ENCODE assay signal across 26 mouse cellular contexts in genomic region chr1:91407819-91408218, GRCm38 (mm10). TPM values are rescaled to one million over a fixed set of nuclear protein-coding genes. Genes with fewer than 3 reads are reported as not detected.
DNase-seq lines count a peak whose midpoint lies in the region; ATAC-seq and TF ChIP-seq lines count a peak whose summit lies in the region.
"Had no signal": no experiment of that assay in that cellular context is flagged by ENCODE, and none has a peak within 500 bp of the region (broad histone marks: within the 10 kb centered on the region; RNA-seq: fewer than 3 reads in every experiment).

No protein-coding gene starts in this region.

- no peak overlapping the region for H3K4me3 ChIP-seq in gastrocnemius, adult 2 months
- H3K4me3 ChIP-seq in testis, adult 2 months (ENCODE audit: control insufficient read depth, low read depth, low read length), result peak overlapping the region; percentile 62
- H3K4me3 ChIP-seq: embryonic facial prominence, embryonic 10.5 days; embryonic facial prominence, embryonic 12.5 days; forebrain, embryonic 13.5 days; forebrain, embryonic 15.5 days had no signal

- no peak for TF ChIP-seq CTCF in gastrocnemius, adult 2 months (IDR thresholded peaks at IDR 0.05)
- TF ChIP-seq CTCF in testis, adult 2 months (IDR thresholded peaks at IDR 0.05; ENCODE audit: control insufficient read depth, insufficient read depth, insufficient replicate concordance, low read depth, low read length), result no peak

- H3K4me1 ChIP-seq in testis, adult 2 months (ENCODE audit: control insufficient read depth, insufficient read depth, low read length), result peaks cover 15% of the 10 kb centered on the region

- no peaks in the 10 kb centered on the region for H3K27me3 ChIP-seq in testis, adult 2 months (ENCODE audit: control insufficient read depth, insufficient read depth, low read length)
- H3K27me3 ChIP-seq: CH12.LX; forebrain, embryonic 15.5 days; Patski had no signal

- ATAC-seq in cerebellum, adult (ENCODE audit: insufficient number of reproducible peaks, low FRiP score, low TSS enrichment), result no peak
- ATAC-seq: activated CD4-positive, CD25-positive, alpha-beta regulatory T cell, adult 4 months; CD4-positive, CD25-positive, alpha-beta regulatory T cell, adult 4 months; forebrain, embryonic 13.5 days; forebrain, embryonic 15.5 days; forebrain, postnatal 0 days; Patski had no signal

- peak; percentile 37 for DNase-seq in cerebellum, adult 9-11 months
- DNase-seq in gastrocnemius, adult 2 months, result peak; percentile 52
- no peak for DNase-seq in gastrocnemius, postnatal 14 days
- no peak for DNase-seq in testis, postnatal 14 days (ENCODE audit: low spot score)
- DNase-seq: adrenal gland, adult 8-10 months; adrenal gland, postnatal 14 days; adrenal gland, postnatal 36 days; B cell, adult 2 months; cerebellum, adult 11 months; cerebellum, adult 18-20 months; cerebellum, adult 8-10 months; cerebellum, postnatal 10 days; cerebellum, postnatal 25 days; forebrain, postnatal 0 days had no signal

- H3K36me3 ChIP-seq in testis, adult 2 months (ENCODE audit: control insufficient read depth, insufficient read depth, low read length), result no peaks in the 10 kb centered on the region
- H3K36me3 ChIP-seq: embryonic facial prominence, embryonic 12.5 days; forebrain, embryonic 15.5 days had no signal

- intact Hi-C loops in gastrocnemius, adult 2 months (cut with DNase I), result no loop called here
- intact Hi-C loops in gastrocnemius, postnatal 14 days (cut with DNase I; ENCODE audit: low total_unique reads), result no loop called here

- H3K27ac ChIP-seq in gastrocnemius, adult 2 months, result no peak overlapping the region
- H3K27ac ChIP-seq in testis, adult 2 months (ENCODE audit: control insufficient read depth, insufficient read depth, low read depth, low read length), result no peak overlapping the region
- H3K27ac ChIP-seq: embryonic facial prominence, embryonic 10.5 days; embryonic facial prominence, embryonic 12.5 days; forebrain, embryonic 13.5 days; forebrain, embryonic 15.5 days had no signal

- TF ChIP-seq POLR2A in testis, adult 2 months (IDR thresholded peaks at IDR 0.05; ENCODE audit: control insufficient read depth, low read depth, low read length), result no peak

RNA-seq across cellular contexts. Expression of gene Hes6, which starts 6.0 kb away (rescaled TPM):
- total RNA-seq in gastrocnemius, adult 2 months (2021), result 1 to 10 TPM; 4.4 to 7.9 TPM
- 10 to 100 TPM; 13.6 to 15.2 TPM for total RNA-seq in gastrocnemius, postnatal 14 days (2021)
- 5.1 and 5.6 TPM in 2 replicates for polyA plus RNA-seq in testis, adult 2 months (2012; rRNA removed)

RNA-seq across cellular contexts. Expression of gene Ilkap, which starts 9.2 kb away (rescaled TPM):
- total RNA-seq in gastrocnemius, adult 2 months (2021), result 10 to 100 TPM; 38.3 to 44.6 TPM
- total RNA-seq in gastrocnemius, postnatal 14 days (2021), result 10 to 100 TPM; 32.1 to 33.4 TPM
- polyA plus RNA-seq in testis, adult 2 months (2012; rRNA removed), result 20.0 and 20.2 TPM in 2 replicates

RNA-seq across cellular contexts. Expression of gene Erfe, which starts 41.6 kb away (rescaled TPM):
- total RNA-seq in gastrocnemius, adult 2 months (2021), result 1 to 10 TPM in 1 of 2 experiments, under 1 TPM in 1; 0.67 to 1.4 TPM
- 1 to 10 TPM; 2.0 to 2.6 TPM for total RNA-seq in gastrocnemius, postnatal 14 days (2021)
- 0.90 and 1.2 TPM in 2 replicates for polyA plus RNA-seq in testis, adult 2 months (2012; rRNA removed)
- polyA plus RNA-seq: activated CD4-positive, CD25-positive, alpha-beta regulatory T cell, adult 4 months; CD4-positive, CD25-positive, alpha-beta regulatory T cell, adult 4 months had no signal

RNA-seq across cellular contexts. Expression of gene Per2, which starts 51.3 kb away (rescaled TPM):
- 10 to 100 TPM in 1 of 2 experiments, 1 to 10 TPM in 1; 3.9 to 10.8 TPM for total RNA-seq in gastrocnemius, adult 2 months (2021)
- 1 to 10 TPM; 2.9 to 9.2 TPM for total RNA-seq in gastrocnemius, postnatal 14 days (2021)
- polyA plus RNA-seq in testis, adult 2 months (2012; rRNA removed), result 3.4 and 4.2 TPM in 2 replicates

RNA-seq across cellular contexts. Expression of gene Klhl30, which starts 57.0 kb away (rescaled TPM):
- 10 to 100 TPM; 49.9 to 89.8 TPM for total RNA-seq in gastrocnemius, adult 2 months (2021)
- 10 to 100 TPM; 50.4 to 72.9 TPM for total RNA-seq in gastrocnemius, postnatal 14 days (2021)
- 0.21 and 0.31 TPM in 2 replicates for polyA plus RNA-seq in testis, adult 2 months (2012; rRNA removed)
- polyA plus RNA-seq: activated CD4-positive, CD25-positive, alpha-beta regulatory T cell, adult 4 months; CD4-positive, CD25-positive, alpha-beta regulatory T cell, adult 4 months; forebrain, embryonic 11.5 days; forebrain, embryonic 13.5 days; forebrain, embryonic 15.5 days; G1E had no signal

Comparison
In these comparisons a context has a peak if more than half of its experiments do, and no peak if none do; other contexts are left out.
1. DNase-seq: peak in cerebellum, adult 9-11 months (single experiment) and gastrocnemius, adult 2 months (single experiment); none in gastrocnemius, postnatal 14 days (single experiment) and testis, postnatal 14 days (single experiment).